Mouse (Mus musculus) liver, adult 10 weeks (tissue): ENCODE data around the gene Prkag1. TPM values are rescaled to one million over a fixed set of nuclear protein-coding genes. Genes with fewer than 3 reads are reported as not detected.

ENCODE experiments used
- polyA plus RNA-seq: library from polyadenylated mRNA; stranded (reverse); fragments of 350-450 nt; fragmentation: Illumina TruSeq; extraction: RNeasy Lipid Tissue Mini Kit (QIAGEN cat#74804); gene quantifications from one replicate; pipeline ENCODE4 v1.2.3, GENCODE M21; 2014; ENCODE audit warnings: low read depth, low replicate concordance

Gene Prkag1
- polyA plus RNA-seq = 28.5 TPM

GRCm38 (mm10) chr15:98830736-98831683 is at the start of gene Prkag1:
TSS of gene Prkag1 (minus strand) at chr15:98831521.

GRCm38 (mm10) chr15:98871070-98871915 is 40.0 kb upstream of the Prkag1 start, which contains the start of gene Kmt2d:
TSS of gene Kmt2d (minus strand) at chr15:98871204.

GRCm38 (mm10) chr15:98809390-98809789 is 21.9 kb downstream of the Prkag1 start, which contains the start of gene Ddn:
TSS of gene Ddn (minus strand) at chr15:98809490.

GRCm38 (mm10) chr15:98789661-98790535 is 41.4 kb downstream of the Prkag1 start, which contains the start of gene Wnt1:
TSS of gene Wnt1 (plus strand) at chr15:98789857.

GRCm38 (mm10) chr15:98777762-98778161 is 53.6 kb downstream of the Prkag1 start, which contains the start of gene Wnt10b:
TSS of gene Wnt10b (minus strand) at chr15:98778150.

Other genes with a start within 250 kb of the Prkag1 start
- 2.4 TPM for gene Adcy6, start 221.4 kb downstream of the Prkag1 start, polyA plus RNA-seq
- not detected for gene Cacnb3, start 200.7 kb downstream of the Prkag1 start, polyA plus RNA-seq
- gene Ddx23, start 168.6 kb downstream of the Prkag1 start, polyA plus RNA-seq = 2.8 TPM
- gene Rnd1, start 154.1 kb downstream of the Prkag1 start, polyA plus RNA-seq = 6.3 TPM
- gene Ccdc65, start 123.3 kb downstream of the Prkag1 start, polyA plus RNA-seq = not detected
- gene Fkbp11, start 103.3 kb downstream of the Prkag1 start, polyA plus RNA-seq = 1.7 TPM
- 14.6 TPM for gene Arf3, start 68.3 kb downstream of the Prkag1 start, polyA plus RNA-seq
- not detected for gene Wnt10b, start 53.4 kb downstream of the Prkag1 start, polyA plus RNA-seq
- gene Wnt1, start 41.7 kb downstream of the Prkag1 start, polyA plus RNA-seq = not detected
- not detected for gene Ddn, start 22.0 kb downstream of the Prkag1 start, polyA plus RNA-seq
- 2.6 TPM for gene Kmt2d, start 39.7 kb upstream of the Prkag1 start, polyA plus RNA-seq
- not detected for gene Rhebl1, start 63.0 kb upstream of the Prkag1 start, polyA plus RNA-seq
- not detected for gene Dhh, start 67.0 kb upstream of the Prkag1 start, polyA plus RNA-seq
- gene Lmbr1l, start 86.7 kb upstream of the Prkag1 start, polyA plus RNA-seq = 3.3 TPM
- 10.7 TPM for gene Tuba1b, start 103.0 kb upstream of the Prkag1 start, polyA plus RNA-seq
- gene Gm49450, start 122.0 kb upstream of the Prkag1 start, polyA plus RNA-seq = not detected
- gene Tuba1a, start 122.2 kb upstream of the Prkag1 start, polyA plus RNA-seq = 2.5 TPM
- 23.2 TPM for gene Tuba1c, start 198.4 kb upstream of the Prkag1 start, polyA plus RNA-seq
- gene Prph, start 223.7 kb upstream of the Prkag1 start, polyA plus RNA-seq = not detected
- gene Troap, start 243.1 kb upstream of the Prkag1 start, polyA plus RNA-seq = not detected